16 mouse cellular contexts compared by ENCODE assay signal in the genomic region with DNA sequence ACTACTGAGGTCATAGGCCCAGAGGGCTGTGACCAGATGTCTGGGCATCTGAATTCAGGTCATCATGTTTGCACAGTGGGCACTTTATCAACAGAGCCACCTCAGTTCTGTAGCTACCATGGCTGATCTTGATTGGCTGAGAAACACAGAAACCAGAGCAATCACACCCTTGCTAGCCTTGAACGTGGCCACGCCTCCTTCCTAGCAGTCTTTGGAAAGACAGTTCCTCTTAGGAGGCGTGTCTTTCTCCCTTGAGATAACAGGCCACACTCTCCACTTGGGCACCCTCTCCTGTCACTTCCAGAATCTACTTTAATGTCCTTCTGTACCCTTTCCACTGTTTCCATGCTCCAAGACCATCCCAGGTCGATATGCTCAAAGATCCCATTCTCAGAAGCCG.
"Had no signal": no experiment of that assay in that cellular context is flagged by ENCODE, and none has a peak within 500 bp of the region (broad histone marks: within the 10 kb centered on the region; RNA-seq: fewer than 3 reads in every experiment).

No protein-coding gene starts in this region.

- H3K9ac ChIP-seq: liver, embryonic 15.5 days; liver, postnatal 0 days; lung, embryonic 15.5 days; midbrain, embryonic 12.5 days; neural tube, embryonic 12.5 days; stomach, embryonic 15.5 days had no signal

- H3K36me3 ChIP-seq: liver, embryonic 15.5 days; lung, embryonic 15.5 days; midbrain, embryonic 12.5 days; neural tube, embryonic 12.5 days; stomach, embryonic 15.5 days had no signal

- H3K4me1 ChIP-seq: liver, embryonic 15.5 days; lung, embryonic 15.5 days; midbrain, embryonic 12.5 days; neural tube, embryonic 12.5 days; stomach, embryonic 15.5 days had no signal

- H3K4me2 ChIP-seq: liver, embryonic 15.5 days; lung, embryonic 15.5 days; midbrain, embryonic 12.5 days; neural tube, embryonic 12.5 days; stomach, embryonic 15.5 days had no signal

- ATAC-seq: liver, postnatal 0 days; lung, postnatal 0 days had no signal

- H3K9me3 ChIP-seq: liver, embryonic 15.5 days; lung, embryonic 15.5 days; midbrain, embryonic 12.5 days; neural tube, embryonic 12.5 days; stomach, embryonic 15.5 days had no signal

- H3K27me3 ChIP-seq: liver, embryonic 15.5 days; lung, embryonic 15.5 days; midbrain, embryonic 12.5 days; neural tube, embryonic 12.5 days; stomach, embryonic 15.5 days had no signal

- DNase-seq: liver, postnatal 0 days; lung, adult 2 months; lung, postnatal 14 days; lung, postnatal 36 days; midbrain, embryonic 14.5 days; right cerebral cortex, postnatal 14 days; thymus, adult 2 months; thymus, postnatal 36 days had no signal

- H3K4me3 ChIP-seq: liver, embryonic 15.5 days; lung, embryonic 15.5 days; midbrain, embryonic 12.5 days; neural tube, embryonic 12.5 days; stomach, embryonic 15.5 days had no signal

- H3K27ac ChIP-seq: liver, embryonic 15.5 days; lung, embryonic 15.5 days; macrophage; midbrain, embryonic 12.5 days; neural tube, embryonic 12.5 days; stomach, embryonic 15.5 days; stomach, postnatal 0 days had no signal
